Mouse (Mus musculus) kidney, postnatal 0 days (tissue): ENCODE measurements around the gene Sh3d21. TPM values are rescaled to one million over a fixed set of nuclear protein-coding genes. Genes with fewer than 3 reads are reported as not detected.
A peak's percentile ranks its signal among the peaks of the same experiment; 100 is the strongest.

Source experiments
- ATAC-seq: fragments of 200-750 bp; cut with Nextera tagmentation; replicated peaks from 2 replicates; pipeline ENCODE4 v1.8.0; 2017; ENCODE audit warnings: low read depth, moderate number of reproducible peaks, moderate TSS enrichment, moderate library complexity; ENCODE audit not compliant: low FRiP score
- DNase-seq: peaks from one replicate; pipeline ENCODE4 v3.0.0-alpha.2; 2016; ENCODE audit warnings: low spot score
- H3K27ac ChIP-seq: fragments of 300-500 bp; sonication (generic); 2 replicates; pipeline ENCODE4 v1.5.1; 2014; ENCODE audit warnings: mild to moderate bottlenecking
- H3K27me3 ChIP-seq: fragments of 300-500 bp; sonication (generic); 2 replicates; pipeline ENCODE4 v1.6.1; 2014; ENCODE audit warnings: low read length, mixed read lengths; ENCODE audit not compliant: insufficient read depth
- H3K36me3 ChIP-seq: fragments of 300-500 bp; sonication (generic); 2 replicates; pipeline ENCODE4 v1.6.1; 2014; ENCODE audit warnings: low read length, mixed read lengths; ENCODE audit not compliant: insufficient read depth
- H3K4me1 ChIP-seq: fragments of 300-500 bp; sonication (generic); replicated peaks from 2 replicates; pipeline ENCODE4 v1.6.1; 2014; ENCODE audit warnings: antibody characterized with exemption, low read length, mixed read lengths; ENCODE audit not compliant: insufficient read depth
- H3K4me2 ChIP-seq: fragments of 300-500 bp; sonication (generic); 2 replicates; pipeline ENCODE4 v1.6.1; 2014; ENCODE audit warnings: mild to moderate bottlenecking, low read length, moderate library complexity, mixed read lengths
- H3K4me3 ChIP-seq: fragments of 300-500 bp; sonication (generic); replicated peaks from 2 replicates; pipeline ENCODE4 v1.5.1; 2014; ENCODE audit warnings: low read depth, low read length
- H3K9ac ChIP-seq: fragments of 300-500 bp; sonication (generic); 2 replicates; pipeline ENCODE4 v1.6.1; 2014; ENCODE audit warnings: low read depth, low read length
- H3K9me3 ChIP-seq: fragments of 300-500 bp; sonication (generic); replicated peaks from 2 replicates; pipeline ENCODE4 v1.6.1; 2016; ENCODE audit warnings: low read length, inconsistent platforms, mixed read lengths
- CTCF ChIP-seq: IDR thresholded peaks from 2 replicates; pipeline ENCODE4 v1.5.1; 2016; ENCODE audit warnings: antibody characterized with exemption, low read depth, mild to moderate bottlenecking, moderate library complexity
- WGBS: fragments of 180-500 bp; shearing (Covaris S2); extraction: QIAGEN DNeasy Blood & Tissue Kit; methylation state at CpG from one replicate; pipeline ENCODE4 v1.1.7; 2014; 5-methylcytosine and 5-hydroxymethylcytosine counted together
- polyA plus RNA-seq: library from polyadenylated mRNA; unstranded; fragments of >200 nt; fragmentation: Nextera tagmentation; extraction: Ambion mirVana; gene quantifications from 2 replicates; pipeline ENCODE4 v1.2.1, GENCODE M21; 2015

Gene Sh3d21
- polyA plus RNA-seq: 9.2 and 9.7 TPM in 2 replicates

DNA sequence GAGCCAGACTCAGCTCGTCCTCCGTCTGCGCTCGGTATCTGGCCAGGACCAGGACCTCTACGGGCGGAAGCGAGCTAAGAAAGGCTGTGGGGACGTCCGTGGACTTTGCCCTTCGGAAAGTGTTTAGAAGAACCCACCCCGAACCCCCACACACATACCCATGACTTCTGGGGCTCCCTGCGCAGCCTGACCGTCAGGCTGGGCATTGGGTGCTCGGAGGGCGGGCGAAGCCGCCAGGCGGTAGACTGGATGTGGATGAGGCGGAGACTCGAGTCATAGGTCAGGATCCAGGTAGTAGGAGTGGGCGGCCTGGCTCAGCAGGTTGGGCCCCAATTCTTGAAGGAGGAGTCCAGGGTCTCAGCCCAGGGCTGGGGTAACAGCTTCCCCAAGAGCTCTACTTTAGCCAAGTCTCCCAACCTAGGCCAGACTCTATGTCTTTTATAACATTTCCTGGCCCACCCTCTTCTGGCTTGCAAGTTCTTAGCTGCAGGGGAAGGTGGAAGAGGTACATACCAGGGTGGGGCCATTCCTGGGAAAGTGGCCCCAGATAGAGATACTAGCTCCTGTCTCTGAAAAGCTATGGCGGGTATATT lies at the start of gene Sh3d21:
Gene Sh3d21, minus strand, starts transcription at position 425 of the 593 bp plus-strand sequence.
- no peak for TF ChIP-seq CTCF
- WGBS: 8% methylated on average over 22 of the region's 22 CpGs
- no peak for DNase-seq

DNA sequence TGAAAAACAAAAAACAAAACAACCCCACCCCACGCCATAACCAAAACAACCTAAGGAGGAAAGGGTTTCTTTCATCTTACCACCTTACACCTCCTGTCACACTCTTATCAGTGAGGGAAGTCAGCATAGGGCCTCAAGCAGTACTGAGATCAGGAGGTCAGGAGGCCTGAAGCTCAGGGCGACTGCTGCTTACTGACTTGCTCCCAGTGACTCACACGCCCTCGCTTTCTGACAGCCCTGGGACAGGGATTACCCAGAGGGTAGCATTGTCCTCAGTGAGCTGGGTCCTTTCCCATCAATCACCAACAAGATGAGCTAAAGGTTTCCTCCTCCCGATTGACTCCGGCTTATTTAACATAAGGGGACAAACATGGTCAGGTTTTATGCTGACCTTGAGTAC lies 43.8 kb upstream of the Sh3d21 start:
- no peaks in the 10 kb centered on the region for H3K9me3 ChIP-seq
- 72% methylated on average over 6 of the region's 6 CpGs for WGBS
- ATAC-seq (no peak), DNase-seq (no peak)
- H3K4me2 ChIP-seq: no peak overlapping the region
- no peak overlapping the region for H3K27ac ChIP-seq
- no peak for TF ChIP-seq CTCF
- H3K36me3 ChIP-seq: no peaks in the 10 kb centered on the region
- no peaks in the 10 kb centered on the region for H3K27me3 ChIP-seq
- H3K9ac ChIP-seq: no peak overlapping the region
- H3K4me1 ChIP-seq: no peaks in the 10 kb centered on the region
- no peak overlapping the region for H3K4me3 ChIP-seq

More for the DNA sequence above, at the start of gene Sh3d21:
- Histone ChIP-seq H3K4me2 (peak within 1 kb of the TSS; percentile 99), H3K27me3 (no peaks in the 10 kb centered on the region), H3K9ac (peak within 1 kb of the TSS; percentile 89), H3K36me3 (peaks cover 24% of the 10 kb centered on the region), H3K9me3 (no peaks in the 10 kb centered on the region), H3K27ac (peak within 1 kb of the TSS; percentile 93), H3K4me3 (peak within 1 kb of the TSS; percentile 57), H3K4me1 (peaks cover 19% of the 10 kb centered on the region)
- ATAC-seq: peak; percentile 29

DNA sequence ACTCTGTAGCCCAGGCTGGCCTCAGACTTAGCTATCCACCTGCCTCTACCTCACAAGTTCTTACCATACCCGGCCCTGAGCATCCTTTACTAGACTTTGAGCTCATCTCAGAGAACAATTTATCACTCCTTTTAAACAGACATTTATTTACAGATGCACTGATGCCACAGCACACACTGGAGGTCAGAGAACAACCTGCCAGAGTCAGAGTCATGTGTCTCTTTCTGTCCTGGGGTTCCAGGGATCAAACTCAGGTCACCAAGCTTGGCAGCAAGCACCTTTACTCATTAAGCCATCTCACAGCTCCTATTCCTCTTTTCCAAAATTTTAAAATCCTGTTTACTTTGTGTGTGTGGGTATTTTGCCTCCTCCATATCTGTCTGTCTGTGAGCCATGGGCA lies 42.1 kb upstream of the Sh3d21 start:
- no peak overlapping the region for H3K27ac ChIP-seq
- no peak overlapping the region for H3K4me3 ChIP-seq
- H3K4me1 ChIP-seq: peaks cover 6% of the 10 kb centered on the region
- H3K27me3 ChIP-seq: no peaks in the 10 kb centered on the region
- TF ChIP-seq CTCF: no peak
- 73% methylated on average over 1 of the region's 1 CpGs for WGBS
- DNase-seq (no peak), ATAC-seq (no peak)
- H3K9ac ChIP-seq: no peak overlapping the region
- no peaks in the 10 kb centered on the region for H3K36me3 ChIP-seq
- no peak overlapping the region for H3K4me2 ChIP-seq
- no peaks in the 10 kb centered on the region for H3K9me3 ChIP-seq

DNA sequence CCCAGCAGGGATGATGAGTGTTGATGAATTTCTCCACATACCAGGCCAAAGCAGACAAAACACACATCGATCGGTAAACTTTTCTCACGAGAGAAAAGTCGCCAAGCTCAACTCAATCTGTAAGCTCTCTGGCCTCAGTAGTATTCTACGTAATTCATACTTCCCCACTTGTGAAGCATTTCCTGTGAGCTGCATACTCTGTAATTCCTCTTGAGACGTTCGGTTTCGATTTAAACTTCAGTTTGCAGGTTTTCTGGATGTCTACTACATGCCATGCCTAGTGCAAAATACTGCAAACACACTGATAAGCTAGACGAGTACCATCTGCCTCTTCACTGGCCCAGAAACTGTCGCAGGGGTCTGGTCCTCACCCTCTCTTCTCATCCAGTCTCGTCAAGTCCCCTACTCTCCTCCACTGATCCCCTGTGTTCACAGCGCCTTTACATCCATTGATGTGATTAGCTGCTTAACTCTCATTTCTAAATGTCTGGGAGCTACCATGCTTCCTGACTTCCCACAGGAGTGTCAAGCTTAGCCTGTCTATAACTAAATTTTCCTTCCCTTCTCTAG lies 41.5 kb upstream of the Sh3d21 start:
- peaks cover 12% of the 10 kb centered on the region for H3K4me1 ChIP-seq
- H3K9ac ChIP-seq: no peak overlapping the region
- ATAC-seq (no peak), DNase-seq (no peak)
- WGBS: 69% methylated on average over 12 of the region's 12 CpGs
- no peak overlapping the region for H3K27ac ChIP-seq
- no peak overlapping the region for H3K4me2 ChIP-seq
- no peaks in the 10 kb centered on the region for H3K9me3 ChIP-seq
- H3K4me3 ChIP-seq: no peak overlapping the region
- no peaks in the 10 kb centered on the region for H3K36me3 ChIP-seq
- TF ChIP-seq CTCF: no peak
- H3K27me3 ChIP-seq: no peaks in the 10 kb centered on the region

DNA sequence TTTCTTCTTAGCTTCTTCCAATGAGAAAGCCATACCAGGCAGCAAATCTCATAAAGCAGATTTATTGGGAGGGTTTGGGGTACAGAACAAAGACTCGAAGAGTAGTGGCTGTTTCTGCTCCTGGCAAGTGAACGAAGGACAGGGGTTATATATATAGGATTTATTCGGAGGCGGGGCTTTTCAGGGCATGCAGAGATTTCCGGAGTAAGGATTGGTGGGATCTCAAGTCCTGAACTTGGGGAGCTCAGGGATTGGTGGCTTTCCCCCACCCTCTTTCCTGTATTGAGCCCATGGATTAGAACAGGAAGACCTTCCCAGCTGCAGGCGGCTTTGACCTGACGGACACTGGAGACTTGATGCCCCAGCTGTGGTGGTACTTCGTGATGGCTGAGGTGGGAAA lies 40.7 kb upstream of the Sh3d21 start:
- no peak overlapping the region for H3K4me3 ChIP-seq
- H3K27ac ChIP-seq: peak overlapping the region; percentile 97; the same call in 1 of the 2 replicates
- peaks cover 17% of the 10 kb centered on the region for H3K4me1 ChIP-seq
- ATAC-seq (no peak), DNase-seq (peak; percentile 53)
- H3K9me3 ChIP-seq: no peaks in the 10 kb centered on the region
- H3K36me3 ChIP-seq: no peaks in the 10 kb centered on the region
- no peak for TF ChIP-seq CTCF
- WGBS: 70% methylated on average over 8 of the region's 8 CpGs
- no peaks in the 10 kb centered on the region for H3K27me3 ChIP-seq
- H3K9ac ChIP-seq: no peak overlapping the region
- H3K4me2 ChIP-seq: no peak overlapping the region

DNA sequence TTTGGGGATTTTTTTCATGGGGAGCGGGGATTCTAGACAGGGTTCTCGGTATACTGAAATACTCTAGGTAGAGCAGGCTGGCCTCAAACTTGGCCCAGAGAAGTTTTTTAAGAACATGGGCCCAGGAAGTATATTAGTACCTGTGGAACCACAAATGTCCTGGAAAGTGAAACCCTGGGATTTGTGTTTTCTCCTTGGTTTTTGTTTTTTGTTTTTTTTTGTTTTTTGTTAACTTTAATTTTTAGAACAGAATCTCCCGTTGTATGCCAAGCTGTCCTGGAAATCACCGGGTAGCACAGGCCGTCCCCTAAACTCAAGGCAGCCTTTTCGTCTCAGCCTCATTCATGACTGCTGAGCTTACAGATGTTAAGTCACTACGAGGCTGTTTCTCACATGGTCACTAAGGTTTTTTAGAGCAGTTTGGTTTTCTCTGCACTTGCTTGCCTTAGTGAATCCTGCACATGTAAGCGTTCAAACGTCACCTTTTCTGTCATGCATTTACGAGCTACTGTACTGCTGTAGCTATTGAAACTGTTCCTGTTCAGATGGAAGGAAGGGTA lies 40.1 kb upstream of the Sh3d21 start:
- peak overlapping the region; percentile 97 for H3K27ac ChIP-seq
- no peak for TF ChIP-seq CTCF
- peak overlapping the region; percentile 56; the same call in 1 of the 2 replicates for H3K4me3 ChIP-seq
- peak overlapping the region; percentile 81 for H3K9ac ChIP-seq
- 55% methylated on average over 10 of the region's 10 CpGs for WGBS
- H3K27me3 ChIP-seq: no peaks in the 10 kb centered on the region
- H3K9me3 ChIP-seq: no peaks in the 10 kb centered on the region
- H3K4me1 ChIP-seq: peaks cover 23% of the 10 kb centered on the region
- peak overlapping the region; percentile 51 for H3K4me2 ChIP-seq
- no peak for ATAC-seq
- DNase-seq: no peak
- H3K36me3 ChIP-seq: no peaks in the 10 kb centered on the region
